Mouse (Mus musculus): ENCODE measurements around the gene Palm. TPM values are rescaled to one million over a fixed set of nuclear protein-coding genes. Genes with fewer than 3 reads are reported as not detected.
A peak's percentile ranks its signal among the peaks of the same experiment; 100 is the strongest.

Palm gene
- polyA plus RNA-seq, 2 experiments = 55.8 to 76.2 TPM

DNA sequence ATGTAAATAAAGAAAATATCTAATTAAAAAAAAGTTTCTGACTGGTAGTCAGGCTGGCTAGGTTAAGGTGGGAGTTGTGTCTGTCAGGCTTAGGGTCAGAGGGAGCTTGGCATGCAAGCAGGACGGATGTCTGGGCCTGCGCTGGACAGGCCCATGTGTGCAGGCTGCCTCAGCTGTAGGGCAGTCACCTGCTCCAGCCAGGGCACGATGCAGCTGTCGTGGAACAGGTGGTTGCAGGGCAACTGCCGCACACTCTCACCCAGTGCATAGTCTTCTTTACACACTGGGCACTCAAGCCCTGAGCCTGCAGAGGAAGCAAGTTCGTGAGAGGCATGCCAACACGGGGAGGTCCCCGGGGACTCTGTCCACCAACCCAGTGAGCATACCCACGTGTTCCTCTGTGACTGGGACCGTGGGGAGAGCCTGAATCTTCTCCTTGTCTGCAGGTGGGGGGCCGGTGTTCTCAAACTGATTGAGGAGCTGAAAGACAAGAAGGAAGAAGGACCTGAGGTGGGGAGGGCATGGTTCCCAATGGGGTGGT, 32.7 kb upstream of the Palm start:
- WGBS = 89% methylated on average over 11 of the region's 11 CpGs
- H3K4me2 ChIP-seq (replicated peaks; ENCODE audit: low read depth, low read length, severe bottlenecking) = no peak overlapping the region
- H3K9ac ChIP-seq (ENCODE audit: low read depth, low read length, severe bottlenecking) = no peak overlapping the region
- H3K4me1 ChIP-seq (ENCODE audit: control insufficient read depth, insufficient read depth, low read length) = peaks cover 6% of the 10 kb centered on the region
- no peaks in the 10 kb centered on the region for H3K27me3 ChIP-seq (ENCODE audit: control insufficient read depth, insufficient read depth, low read length)
- H3K9me3 ChIP-seq (ENCODE audit: control insufficient read depth, low read length) = no peaks in the 10 kb centered on the region
- DNase-seq (ENCODE audit: low spot score) (no peak), ATAC-seq (ENCODE audit: low FRiP score, low read depth) (peak; percentile 37; the same call in 1 of the 2 replicates)
- no peak overlapping the region for H3K4me3 ChIP-seq (replicated peaks; ENCODE audit: low read length)
- H3K27ac ChIP-seq (replicated peaks; ENCODE audit: low read depth, low read length) = no peak overlapping the region
- H3K36me3 ChIP-seq (ENCODE audit: control insufficient read depth, insufficient read depth, low read length) = peaks cover 70% of the 10 kb centered on the region
- no peak for TF ChIP-seq POLR2A (IDR thresholded peaks at IDR 0.05; ENCODE audit: borderline replicate concordance, extremely low read depth, insufficient read depth, insufficient read length)

DNA sequence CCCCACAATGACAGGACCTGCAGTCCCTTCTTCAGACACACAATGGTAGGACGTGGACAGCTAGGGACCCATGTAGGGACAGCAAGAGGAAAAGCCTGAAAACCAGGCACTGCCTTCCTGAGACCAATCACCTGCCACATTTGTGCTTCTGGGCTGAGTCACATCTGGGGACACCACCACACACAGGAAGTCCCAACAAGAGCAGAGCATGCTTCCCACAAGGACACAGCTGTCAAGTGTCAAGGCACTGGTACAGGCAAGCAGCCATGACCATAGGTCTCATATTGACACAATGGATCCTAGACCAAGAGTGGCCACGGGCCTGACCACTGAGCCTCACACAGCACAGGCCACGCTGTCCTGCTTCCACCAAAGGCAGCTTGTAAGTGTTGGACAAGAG, 30.5 kb upstream of the Palm start:
- Histone ChIP-seq H3K4me3 (replicated peaks; ENCODE audit: low read length) (no peak overlapping the region), H3K4me1 (ENCODE audit: control insufficient read depth, insufficient read depth, low read length) (peaks cover 12% of the 10 kb centered on the region), H3K36me3 (ENCODE audit: control insufficient read depth, insufficient read depth, low read length) (peaks cover 48% of the 10 kb centered on the region), H3K27ac (replicated peaks; ENCODE audit: low read depth, low read length) (no peak overlapping the region), H3K4me2 (replicated peaks; ENCODE audit: low read depth, low read length, severe bottlenecking) (no peak overlapping the region), H3K27me3 (ENCODE audit: control insufficient read depth, insufficient read depth, low read length) (no peaks in the 10 kb centered on the region), H3K9ac (ENCODE audit: low read depth, low read length, severe bottlenecking) (no peak overlapping the region), H3K9me3 (ENCODE audit: control insufficient read depth, low read length) (no peaks in the 10 kb centered on the region)
- TF ChIP-seq POLR2A (IDR thresholded peaks at IDR 0.05; ENCODE audit: borderline replicate concordance, extremely low read depth, insufficient read depth, insufficient read length) = no peak
- ATAC-seq (ENCODE audit: low FRiP score, low read depth) (no peak), DNase-seq (ENCODE audit: low spot score) (no peak)
- 76% methylated on average over 3 of the region's 3 CpGs for WGBS

DNA sequence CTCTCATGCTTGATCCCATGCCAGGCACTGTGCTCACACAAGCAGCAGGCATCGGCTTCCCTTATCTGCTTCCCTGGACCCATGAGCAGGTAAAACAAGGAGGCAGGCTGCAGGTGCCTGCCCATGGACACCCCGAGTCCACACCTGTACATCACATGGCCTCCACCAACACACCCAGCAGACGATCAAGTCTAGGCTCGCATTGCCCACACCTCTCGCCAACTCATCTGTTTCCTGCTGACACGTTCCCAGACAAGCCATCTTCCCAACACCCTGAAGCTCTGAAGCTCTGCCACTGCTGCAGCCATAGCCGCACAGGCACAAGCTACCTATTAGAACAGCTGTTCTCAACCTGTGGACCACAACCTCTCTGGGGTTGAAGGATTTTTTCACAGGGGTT, 29.1 kb upstream of the Palm start:
- H3K4me3 ChIP-seq (replicated peaks; ENCODE audit: low read length) = no peak overlapping the region
- H3K4me1 ChIP-seq (ENCODE audit: control insufficient read depth, insufficient read depth, low read length) = peaks cover 15% of the 10 kb centered on the region
- no peak for TF ChIP-seq POLR2A (IDR thresholded peaks at IDR 0.05; ENCODE audit: borderline replicate concordance, extremely low read depth, insufficient read depth, insufficient read length)
- no peak overlapping the region for H3K4me2 ChIP-seq (replicated peaks; ENCODE audit: low read depth, low read length, severe bottlenecking)
- H3K36me3 ChIP-seq (ENCODE audit: control insufficient read depth, insufficient read depth, low read length) = peaks cover 34% of the 10 kb centered on the region
- H3K9ac ChIP-seq (ENCODE audit: low read depth, low read length, severe bottlenecking) = no peak overlapping the region
- H3K9me3 ChIP-seq (ENCODE audit: control insufficient read depth, low read length) = no peaks in the 10 kb centered on the region
- no peaks in the 10 kb centered on the region for H3K27me3 ChIP-seq (ENCODE audit: control insufficient read depth, insufficient read depth, low read length)
- 77% methylated on average over 7 of the region's 7 CpGs for WGBS
- H3K27ac ChIP-seq (replicated peaks; ENCODE audit: low read depth, low read length) = no peak overlapping the region
- no peak for DNase-seq (ENCODE audit: low spot score)
- ATAC-seq (ENCODE audit: low FRiP score, low read depth) = no peak

DNA sequence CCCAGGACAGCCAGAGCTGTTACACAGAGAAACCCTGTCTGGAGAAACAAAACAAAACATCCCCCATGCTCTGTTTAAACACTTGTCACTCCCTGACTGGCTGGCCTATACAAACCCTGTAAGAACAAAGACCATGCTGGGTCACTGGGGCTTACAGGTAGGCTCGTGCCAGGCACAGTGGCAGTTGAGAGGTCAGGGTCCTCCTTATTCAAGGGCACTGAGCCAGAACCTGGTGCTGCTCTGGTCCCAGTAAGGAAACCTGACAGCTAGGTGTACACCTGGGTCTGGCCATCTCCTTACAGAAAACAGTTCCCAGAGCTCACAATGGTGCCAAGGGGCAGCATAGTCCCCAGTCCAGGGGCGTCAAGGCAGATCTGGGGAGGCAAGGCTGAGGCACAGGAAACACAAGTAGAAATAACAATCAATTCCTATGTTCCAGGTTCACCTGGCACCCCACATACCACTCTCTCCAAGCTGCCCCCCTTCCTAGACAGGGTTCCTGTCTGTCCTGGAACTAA, 28.1 kb upstream of the Palm start:
- H3K4me2 ChIP-seq (replicated peaks; ENCODE audit: low read depth, low read length, severe bottlenecking) = peak overlapping the region; percentile 67
- no peak for TF ChIP-seq POLR2A (IDR thresholded peaks at IDR 0.05; ENCODE audit: borderline replicate concordance, extremely low read depth, insufficient read depth, insufficient read length)
- no peak for DNase-seq (ENCODE audit: low spot score)
- no peak overlapping the region for H3K27ac ChIP-seq (replicated peaks; ENCODE audit: low read depth, low read length)
- WGBS = 72% methylated on average over 2 of the region's 2 CpGs
- no peak for ATAC-seq (ENCODE audit: low FRiP score, low read depth)
- no peaks in the 10 kb centered on the region for H3K9me3 ChIP-seq (ENCODE audit: control insufficient read depth, low read length)
- no peaks in the 10 kb centered on the region for H3K27me3 ChIP-seq (ENCODE audit: control insufficient read depth, insufficient read depth, low read length)
- H3K9ac ChIP-seq (ENCODE audit: low read depth, low read length, severe bottlenecking) = peak overlapping the region; percentile 95
- H3K4me1 ChIP-seq (ENCODE audit: control insufficient read depth, insufficient read depth, low read length) = peaks cover 15% of the 10 kb centered on the region
- peak overlapping the region; percentile 97 for H3K4me3 ChIP-seq (replicated peaks; ENCODE audit: low read length)
- peaks cover 26% of the 10 kb centered on the region for H3K36me3 ChIP-seq (ENCODE audit: control insufficient read depth, insufficient read depth, low read length)

DNA sequence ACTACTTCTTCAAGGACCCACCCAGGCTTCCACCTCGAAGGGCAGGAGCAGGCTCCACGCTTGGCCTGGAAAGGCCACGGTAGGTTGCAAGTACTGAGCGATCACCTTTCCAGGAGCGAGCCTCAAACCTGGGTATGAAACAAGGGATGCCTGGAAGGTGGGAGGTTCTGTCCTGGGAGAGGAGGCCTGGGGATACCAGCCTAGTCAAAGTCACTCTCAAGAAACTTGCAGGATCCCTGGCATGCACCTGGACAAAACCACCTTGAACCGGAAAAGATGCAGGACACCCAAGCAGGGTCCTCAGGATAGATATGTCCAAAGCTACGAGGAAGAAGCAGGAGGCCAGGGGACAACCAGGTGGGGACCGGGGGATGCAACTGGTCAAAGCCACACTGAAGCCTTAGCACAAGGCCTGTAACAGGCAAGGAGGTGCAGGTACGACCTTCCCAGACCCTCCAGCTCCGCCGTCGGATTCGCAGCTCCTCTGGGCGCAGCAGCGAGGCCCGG, 27.3 kb upstream of the Palm start:
- peak overlapping the region; percentile 95 for H3K9ac ChIP-seq (ENCODE audit: low read depth, low read length, severe bottlenecking)
- no peaks in the 10 kb centered on the region for H3K9me3 ChIP-seq (ENCODE audit: control insufficient read depth, low read length)
- DNase-seq (ENCODE audit: low spot score) = no peak
- H3K27me3 ChIP-seq (ENCODE audit: control insufficient read depth, insufficient read depth, low read length) = no peaks in the 10 kb centered on the region
- H3K27ac ChIP-seq (replicated peaks; ENCODE audit: low read depth, low read length) = peak overlapping the region; percentile 90
- TF ChIP-seq POLR2A (IDR thresholded peaks at IDR 0.05; ENCODE audit: borderline replicate concordance, extremely low read depth, insufficient read depth, insufficient read length) = no peak
- peak overlapping the region; percentile 67 for H3K4me2 ChIP-seq (replicated peaks; ENCODE audit: low read depth, low read length, severe bottlenecking)
- peak overlapping the region; percentile 97 for H3K4me3 ChIP-seq (replicated peaks; ENCODE audit: low read length)
- peaks cover 19% of the 10 kb centered on the region for H3K36me3 ChIP-seq (ENCODE audit: control insufficient read depth, insufficient read depth, low read length)
- 15% methylated on average over 11 of the region's 16 CpGs for WGBS
- no peak for ATAC-seq (ENCODE audit: low FRiP score, low read depth)
- H3K4me1 ChIP-seq (ENCODE audit: control insufficient read depth, insufficient read depth, low read length) = peaks cover 15% of the 10 kb centered on the region

All from limb, embryonic 14.5 days (tissue).